Mouse (Mus musculus) lung, postnatal 0 days (tissue): ENCODE measurements around the gene Kcnj9.

Experiments used
- CTCF ChIP-seq: IDR thresholded peaks from 2 replicates; pipeline ENCODE4 v1.5.1; 2016; ENCODE audit warnings: antibody characterized with exemption, mild to moderate bottlenecking
- EP300 ChIP-seq: IDR thresholded peaks from 2 replicates; pipeline ENCODE4 v1.6.1; 2016; ENCODE audit warnings: antibody characterized with exemption, mild to moderate bottlenecking, control low read depth

DNA sequence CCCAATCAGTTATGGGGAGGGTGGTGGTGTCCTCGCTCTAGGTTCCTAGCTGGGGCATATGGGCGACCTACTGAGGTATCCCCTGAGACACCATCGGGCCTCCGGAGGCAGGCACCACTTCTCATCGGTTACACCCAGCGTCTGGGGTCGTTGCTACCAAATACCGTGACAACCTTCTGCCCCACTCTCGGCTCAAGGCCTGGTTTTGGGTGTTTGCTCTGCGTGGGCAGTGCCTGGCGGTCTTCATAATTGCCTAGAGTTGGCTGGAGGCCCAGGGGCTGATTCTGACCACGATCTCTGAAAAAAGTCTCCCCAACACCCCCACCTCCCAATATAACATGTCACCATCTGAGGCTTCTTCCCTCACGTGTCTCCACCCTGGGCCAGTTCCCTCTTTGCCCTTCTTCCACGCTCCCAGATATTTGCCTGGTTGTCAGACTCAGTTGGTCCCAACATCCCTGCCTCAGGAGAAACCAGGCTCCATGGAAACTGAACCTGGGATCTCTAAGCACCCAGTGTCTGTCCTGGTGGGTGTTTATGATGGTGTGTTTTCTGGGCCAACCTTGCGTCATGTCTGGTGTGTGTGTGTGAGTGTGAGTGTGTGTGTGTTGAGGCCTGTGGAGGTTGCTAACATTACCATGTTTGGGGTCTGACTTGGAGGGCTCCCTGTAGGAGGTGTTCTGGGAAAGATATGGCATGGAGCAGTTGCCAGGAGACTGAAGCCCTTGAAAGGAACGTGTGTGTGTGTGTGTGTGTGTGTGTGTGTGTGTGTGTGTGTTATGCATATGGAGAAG, 16.2 kb downstream of the Kcnj9 start:
- no peak for TF ChIP-seq CTCF
- no peak for TF ChIP-seq EP300
